Mouse (Mus musculus): ENCODE measurements around the gene Tspan8. TPM values are rescaled to one million over a fixed set of nuclear protein-coding genes. Genes with fewer than 3 reads are reported as not detected.

The Tspan8 gene
- polyA plus RNA-seq, 1 experiment from 2014 or later, result 3.1 TPM

GRCm38 (mm10) chr10:115803765-115804164 is 12.9 kb upstream of the Tspan8 start:
- Histone ChIP-seq H3K27ac (no peak overlapping the region), H3K36me3 (no peaks in the 10 kb centered on the region), H3K4me1 (no peaks in the 10 kb centered on the region; the same call in 1 of the 2 replicates), H3K9me3 (no peaks in the 10 kb centered on the region), H3K27me3 (ENCODE audit: insufficient read depth, poor library complexity, severe bottlenecking) (no peaks in the 10 kb centered on the region), H3K4me3 (no peak overlapping the region)
- 86% methylated on average over 2 of the region's 2 CpGs for WGBS
- DNase-seq (ENCODE audit: low spot score), result no peak

- Histone ChIP-seq H3K36me3 (no peaks in the 10 kb centered on the region), H3K9me3 (no peaks in the 10 kb centered on the region), H3K27ac (no peak overlapping the region), H3K27me3 (ENCODE audit: insufficient read depth, poor library complexity, severe bottlenecking) (no peaks in the 10 kb centered on the region), H3K4me1 (no peaks in the 10 kb centered on the region; the same call in 1 of the 2 replicates), H3K4me3 (no peak overlapping the region)
- whole genome bisulfite sequencing, result 75% methylated on average over 5 of the region's 5 CpGs
- DNase-seq (ENCODE audit: low spot score), result no peak
These were observed 10.6 kb upstream of the Tspan8 start for GRCm38 (mm10) chr10:115805987-115806386.

- H3K4me1 ChIP-seq, result no peaks in the 10 kb centered on the region
- H3K27ac ChIP-seq, result no peak overlapping the region
- no peaks in the 10 kb centered on the region for H3K27me3 ChIP-seq (ENCODE audit: insufficient read depth, poor library complexity, severe bottlenecking)
- DNase-seq (ENCODE audit: low spot score), result no peak
- H3K9me3 ChIP-seq, result no peaks in the 10 kb centered on the region
- H3K36me3 ChIP-seq, result no peaks in the 10 kb centered on the region
- WGBS, result 80% methylated on average over 7 of the region's 7 CpGs
- no peak overlapping the region for H3K4me3 ChIP-seq
These were observed 7.5 kb upstream of the Tspan8 start for GRCm38 (mm10) chr10:115809169-115809568.

GRCm38 (mm10) chr10:115811519-115811918 is 5.1 kb upstream of the Tspan8 start:
- Histone ChIP-seq H3K27ac (no peak overlapping the region), H3K4me1 (peaks cover 3% of the 10 kb centered on the region; the same call in 1 of the 2 replicates), H3K4me3 (no peak overlapping the region), H3K27me3 (ENCODE audit: insufficient read depth, poor library complexity, severe bottlenecking) (no peaks in the 10 kb centered on the region), H3K9me3 (no peaks in the 10 kb centered on the region), H3K36me3 (no peaks in the 10 kb centered on the region)
- WGBS, result 70% methylated on average over 5 of the region's 5 CpGs
- DNase-seq (ENCODE audit: low spot score), result no peak

GRCm38 (mm10) chr10:115814878-115815277 is 1.8 kb upstream of the Tspan8 start:
- DNase-seq (ENCODE audit: low spot score), result no peak
- 93% methylated on average over 11 of the region's 11 CpGs for WGBS
- Histone ChIP-seq H3K4me1 (peaks cover 8% of the 10 kb centered on the region; the same call in 1 of the 2 replicates), H3K4me3 (no peak overlapping the region), H3K27ac (no peak overlapping the region), H3K36me3 (no peaks in the 10 kb centered on the region), H3K27me3 (ENCODE audit: insufficient read depth, poor library complexity, severe bottlenecking) (no peaks in the 10 kb centered on the region), H3K9me3 (no peaks in the 10 kb centered on the region)

- Histone ChIP-seq H3K27me3 (ENCODE audit: insufficient read depth, poor library complexity, severe bottlenecking) (no peaks in the 10 kb centered on the region), H3K27ac (no peak overlapping the region), H3K4me1 (peaks cover 8% of the 10 kb centered on the region; the same call in 1 of the 2 replicates), H3K4me3 (no peak overlapping the region), H3K9me3 (no peaks in the 10 kb centered on the region), H3K36me3 (no peaks in the 10 kb centered on the region)
- WGBS, result 46% methylated on average over 13 of the region's 13 CpGs
- no peak for DNase-seq (ENCODE audit: low spot score)
These were observed 558 bp downstream of the Tspan8 start for GRCm38 (mm10) chr10:115817056-115817724.

GRCm38 (mm10) chr10:115825289-115825688 is 8.7 kb downstream of the Tspan8 start:
- no peak for DNase-seq (ENCODE audit: low spot score)
- Histone ChIP-seq H3K4me3 (no peak overlapping the region), H3K4me1 (no peaks in the 10 kb centered on the region), H3K36me3 (no peaks in the 10 kb centered on the region), H3K27ac (no peak overlapping the region), H3K9me3 (no peaks in the 10 kb centered on the region), H3K27me3 (ENCODE audit: insufficient read depth, poor library complexity, severe bottlenecking) (no peaks in the 10 kb centered on the region)
- 58% methylated on average over 7 of the region's 7 CpGs for WGBS

- H3K9me3 ChIP-seq, result no peaks in the 10 kb centered on the region
- no peaks in the 10 kb centered on the region for H3K4me1 ChIP-seq
- H3K27ac ChIP-seq, result no peak overlapping the region
- no peak overlapping the region for H3K4me3 ChIP-seq
- no peaks in the 10 kb centered on the region for H3K27me3 ChIP-seq (ENCODE audit: insufficient read depth, poor library complexity, severe bottlenecking)
- H3K36me3 ChIP-seq, result no peaks in the 10 kb centered on the region
- no peak for DNase-seq (ENCODE audit: low spot score)
- WGBS, result 79% methylated on average over 5 of the region's 5 CpGs
These were observed 12.2 kb downstream of the Tspan8 start for GRCm38 (mm10) chr10:115828872-115829271.

- WGBS, result 77% methylated on average over 1 of the region's 1 CpGs
- DNase-seq (ENCODE audit: low spot score), result no peak
- H3K36me3 ChIP-seq, result no peaks in the 10 kb centered on the region
- H3K27ac ChIP-seq, result no peak overlapping the region
- no peaks in the 10 kb centered on the region for H3K27me3 ChIP-seq (ENCODE audit: insufficient read depth, poor library complexity, severe bottlenecking)
- no peaks in the 10 kb centered on the region for H3K9me3 ChIP-seq
- H3K4me3 ChIP-seq, result no peak overlapping the region
- H3K4me1 ChIP-seq, result no peaks in the 10 kb centered on the region
These were observed 13.1 kb downstream of the Tspan8 start for GRCm38 (mm10) chr10:115829696-115830095.

GRCm38 (mm10) chr10:115830726-115831125 is 14.1 kb downstream of the Tspan8 start:
- 70% methylated on average over 3 of the region's 3 CpGs for WGBS
- no peak overlapping the region for H3K4me3 ChIP-seq

GRCm38 (mm10) chr10:115834017-115834416 is 17.4 kb downstream of the Tspan8 start:
- no peak overlapping the region for H3K27ac ChIP-seq
- no peaks in the 10 kb centered on the region for H3K9me3 ChIP-seq
- 84% methylated on average over 6 of the region's 6 CpGs for WGBS
- H3K36me3 ChIP-seq, result no peaks in the 10 kb centered on the region
- no peaks in the 10 kb centered on the region for H3K27me3 ChIP-seq (ENCODE audit: insufficient read depth, poor library complexity, severe bottlenecking)
- H3K4me3 ChIP-seq, result no peak overlapping the region
- no peaks in the 10 kb centered on the region for H3K4me1 ChIP-seq
- no peak for DNase-seq (ENCODE audit: low spot score)

More at GRCm38 (mm10) chr10:115830726-115831125, 14.1 kb downstream of the Tspan8 start:
- H3K4me1 ChIP-seq, result no peaks in the 10 kb centered on the region
- DNase-seq (ENCODE audit: low spot score), result no peak
- no peaks in the 10 kb centered on the region for H3K36me3 ChIP-seq
- no peak overlapping the region for H3K27ac ChIP-seq
- H3K27me3 ChIP-seq (ENCODE audit: insufficient read depth, poor library complexity, severe bottlenecking), result no peaks in the 10 kb centered on the region
- H3K9me3 ChIP-seq, result no peaks in the 10 kb centered on the region

- H3K36me3 ChIP-seq, result no peaks in the 10 kb centered on the region
- no peak overlapping the region for H3K27ac ChIP-seq
- DNase-seq (ENCODE audit: low spot score), result no peak
- H3K27me3 ChIP-seq (ENCODE audit: insufficient read depth, poor library complexity, severe bottlenecking), result no peaks in the 10 kb centered on the region
- no peak overlapping the region for H3K4me3 ChIP-seq
- H3K9me3 ChIP-seq, result no peaks in the 10 kb centered on the region
- WGBS, result 66% methylated on average over 18 of the region's 18 CpGs
- H3K4me1 ChIP-seq, result peaks cover 12% of the 10 kb centered on the region
These were observed 30.3 kb downstream of the Tspan8 start for GRCm38 (mm10) chr10:115846930-115847329.

GRCm38 (mm10) chr10:115848511-115848910 is 31.9 kb downstream of the Tspan8 start:
- Histone ChIP-seq H3K27me3 (ENCODE audit: insufficient read depth, poor library complexity, severe bottlenecking) (no peaks in the 10 kb centered on the region), H3K36me3 (no peaks in the 10 kb centered on the region), H3K4me3 (no peak overlapping the region), H3K9me3 (no peaks in the 10 kb centered on the region), H3K4me1 (peaks cover 12% of the 10 kb centered on the region), H3K27ac (no peak overlapping the region)
- DNase-seq (ENCODE audit: low spot score), result no peak
- 86% methylated on average over 1 of the region's 1 CpGs for WGBS
